ENCODE assay signal across 15 mouse cellular contexts in the genomic region with DNA sequence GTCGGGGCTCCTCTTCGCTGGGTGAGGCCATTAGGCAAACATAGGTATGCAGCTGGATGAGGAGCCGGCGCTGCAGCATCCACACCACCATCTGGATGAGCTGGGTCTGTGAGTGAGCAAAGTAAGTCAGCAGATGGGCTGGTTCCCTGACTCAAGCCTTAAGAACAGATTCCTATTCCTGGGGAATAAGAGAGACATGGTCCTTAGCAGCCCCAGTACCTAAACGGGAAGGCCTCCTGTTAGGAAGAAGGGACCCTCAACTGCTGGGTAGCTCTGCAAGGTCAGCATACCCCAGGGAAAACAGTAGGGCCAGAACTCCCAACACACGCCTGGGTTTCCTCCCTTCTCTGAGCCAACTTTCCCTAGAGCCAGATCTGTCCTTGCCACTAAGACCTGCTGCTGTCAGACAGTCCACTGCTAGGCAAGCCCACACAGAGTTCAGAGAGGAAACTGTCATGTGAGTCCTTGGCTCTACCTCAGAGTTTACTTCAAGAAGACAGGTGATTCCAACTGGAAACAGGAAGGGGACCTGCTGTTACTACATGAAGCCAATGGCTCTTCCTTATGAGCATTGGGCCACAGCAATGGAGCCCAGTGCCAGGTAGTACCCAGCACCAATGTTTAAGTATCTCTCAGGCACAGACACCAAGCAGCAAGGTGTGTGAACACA. TPM values are rescaled to one million over a fixed set of nuclear protein-coding genes. Genes with fewer than 3 reads are reported as not detected.
A peak's percentile ranks its signal among the peaks of the same experiment; 100 is the strongest.
DNase-seq lines count a peak whose midpoint lies in the region; ATAC-seq and TF ChIP-seq lines count a peak whose summit lies in the region.
"Had no signal": no experiment of that assay in that cellular context is flagged by ENCODE, and none has a peak within 500 bp of the region (broad histone marks: within the 10 kb centered on the region; RNA-seq: fewer than 3 reads in every experiment).

No protein-coding gene starts in this region.

- no peak for TF ChIP-seq CTCF in hindbrain, postnatal 0 days (IDR thresholded peaks at IDR 0.05; ENCODE audit: low read depth)

- H3K27me3 ChIP-seq in forebrain, embryonic 15.5 days, result no peaks in the 10 kb centered on the region
- H3K27me3 ChIP-seq in forebrain, embryonic 10.5 days (ENCODE audit: poor library complexity, severe bottlenecking), result no peaks in the 10 kb centered on the region
- H3K27me3 ChIP-seq in hindbrain, postnatal 0 days (ENCODE audit: insufficient read depth, low read length), result no peaks in the 10 kb centered on the region
- H3K27me3 ChIP-seq: Patski had no signal

- DNase-seq in forebrain, embryonic 10.5 days (ENCODE audit: extremely low spot score, low spot score), result no peak
- DNase-seq in kidney, postnatal 10 days, result peak; percentile 15
- no peak for DNase-seq in kidney, adult 18-20 months
- peak; percentile 23 for DNase-seq in cerebellum, adult 8-10 months
- DNase-seq in hindbrain, postnatal 0 days (ENCODE audit: low spot score), result no peak
- no peak for DNase-seq in thymus, postnatal 25 days
- DNase-seq in layer of hippocampus, postnatal 25 days (ENCODE audit: extremely low spot score in 1 of 2, low spot score in 1 of 2), result no peak
- DNase-seq: thymus, postnatal 14 days had no signal

- H3K9ac ChIP-seq in forebrain, embryonic 15.5 days (replicated peaks), result no peak overlapping the region
- H3K9ac ChIP-seq in hindbrain, postnatal 0 days (replicated peaks; ENCODE audit: low read length), result no peak overlapping the region

- no peak overlapping the region for H3K4me2 ChIP-seq in forebrain, embryonic 15.5 days (replicated peaks)
- H3K4me2 ChIP-seq in hindbrain, postnatal 0 days (ENCODE audit: low read depth, low read length), result no peak overlapping the region

- 0 out of 2 replicates have a peak, but pooled peaks have one; percentile 9 for ATAC-seq in forebrain, embryonic 15.5 days (replicated peaks)
- no peak for ATAC-seq in hindbrain, postnatal 0 days
- ATAC-seq: Patski had no signal

- H3K36me3 ChIP-seq in forebrain, embryonic 15.5 days, result peaks cover 27% of the 10 kb centered on the region
- H3K36me3 ChIP-seq in forebrain, embryonic 10.5 days (replicated peaks), result peaks cover 99% of the 10 kb centered on the region
- peaks cover 31% of the 10 kb centered on the region for H3K36me3 ChIP-seq in hindbrain, postnatal 0 days (ENCODE audit: insufficient read depth, low read length)

- WGBS in forebrain, embryonic 15.5 days, result 84% methylated on average over 6 of the region's 6 CpGs
- 90% methylated on average over 6 of the region's 6 CpGs for WGBS in forebrain, embryonic 10.5 days
- WGBS in hindbrain, postnatal 0 days, result 75% methylated on average over 6 of the region's 6 CpGs

- peak overlapping the region; percentile 85 for H3K27ac ChIP-seq in forebrain, embryonic 15.5 days (replicated peaks)
- H3K27ac ChIP-seq in forebrain, embryonic 10.5 days, result no peak overlapping the region
- peak overlapping the region; percentile 74; the same call in 1 of the 2 replicates for H3K27ac ChIP-seq in hindbrain, postnatal 0 days

- H3K4me1 ChIP-seq in forebrain, embryonic 15.5 days, result peaks cover 53% of the 10 kb centered on the region
- H3K4me1 ChIP-seq in forebrain, embryonic 10.5 days, result no peaks in the 10 kb centered on the region
- H3K4me1 ChIP-seq in hindbrain, postnatal 0 days (ENCODE audit: insufficient read depth, low read length), result peaks cover 38% of the 10 kb centered on the region

- no peak overlapping the region for H3K4me3 ChIP-seq in forebrain, embryonic 15.5 days
- H3K4me3 ChIP-seq in forebrain, embryonic 10.5 days, result no peak overlapping the region
- H3K4me3 ChIP-seq in hindbrain, postnatal 0 days (ENCODE audit: low read length), result no peak overlapping the region

- H3K9me3 ChIP-seq in forebrain, embryonic 15.5 days, result no peaks in the 10 kb centered on the region
- H3K9me3 ChIP-seq in forebrain, embryonic 10.5 days, result no peaks in the 10 kb centered on the region
- no peaks in the 10 kb centered on the region for H3K9me3 ChIP-seq in hindbrain, postnatal 0 days (ENCODE audit: low read length)

RNA-seq across cellular contexts. Expression of gene Mpg, which starts 8.6 kb away (rescaled TPM):
- polyA plus RNA-seq in forebrain, embryonic 15.5 days (2015; fragmentation: Nextera tagmentation; extraction: Ambion mirVana), result 33.5 and 33.8 TPM in 2 replicates
- polyA plus RNA-seq in forebrain, embryonic 10.5 days (2016; fragmentation: Nextera tagmentation; extraction: Ambion mirVana), result 31.0 and 31.2 TPM in 2 replicates
- 24.5 and 30.0 TPM in 2 replicates for total RNA-seq in hindbrain, postnatal 0 days (2014; rRNA removed)
- polyA plus RNA-seq in hindbrain, postnatal 0 days (2015; fragmentation: Nextera tagmentation; extraction: Ambion mirVana), result 27.7 TPM in 2 replicates
- 10 to 100 TPM; 18.1 to 19.9 TPM for total RNA-seq in layer of hippocampus, postnatal 25 days (2021)

RNA-seq across cellular contexts. Expression of gene Rhbdf1, which starts 12.9 kb away (rescaled TPM):
- polyA plus RNA-seq in forebrain, embryonic 15.5 days (2015; fragmentation: Nextera tagmentation; extraction: Ambion mirVana), result 16.7 and 18.1 TPM in 2 replicates
- 21.9 and 22.9 TPM in 2 replicates for polyA plus RNA-seq in forebrain, embryonic 10.5 days (2016; fragmentation: Nextera tagmentation; extraction: Ambion mirVana)
- 65.4 and 97.4 TPM in 2 replicates for total RNA-seq in hindbrain, postnatal 0 days (2014; rRNA removed)
- 22.8 and 22.9 TPM in 2 replicates for polyA plus RNA-seq in hindbrain, postnatal 0 days (2015; fragmentation: Nextera tagmentation; extraction: Ambion mirVana)
- 10 to 100 TPM; 14.0 to 18.3 TPM for total RNA-seq in layer of hippocampus, postnatal 25 days (2021)
- total RNA-seq: megakaryocyte, adult 5-6 weeks had no signal

RNA-seq across cellular contexts. Expression of gene Snrnp25, which starts 29.7 kb away (rescaled TPM):
- polyA plus RNA-seq in forebrain, embryonic 15.5 days (2015; fragmentation: Nextera tagmentation; extraction: Ambion mirVana), result 51.8 and 54.2 TPM in 2 replicates
- 118 and 120 TPM in 2 replicates for polyA plus RNA-seq in forebrain, embryonic 10.5 days (2016; fragmentation: Nextera tagmentation; extraction: Ambion mirVana)
- total RNA-seq in hindbrain, postnatal 0 days (2014; rRNA removed), result 18.1 and 21.7 TPM in 2 replicates
- 52.6 and 61.3 TPM in 2 replicates for polyA plus RNA-seq in hindbrain, postnatal 0 days (2015; fragmentation: Nextera tagmentation; extraction: Ambion mirVana)
- 10 to 100 TPM; 21.2 to 26.9 TPM for total RNA-seq in layer of hippocampus, postnatal 25 days (2021)

RNA-seq across cellular contexts. Expression of gene Nprl3, which starts 32.6 kb away (rescaled TPM):
- 50.9 and 51.4 TPM in 2 replicates for polyA plus RNA-seq in forebrain, embryonic 15.5 days (2015; fragmentation: Nextera tagmentation; extraction: Ambion mirVana)
- 48.3 and 48.6 TPM in 2 replicates for polyA plus RNA-seq in forebrain, embryonic 10.5 days (2016; fragmentation: Nextera tagmentation; extraction: Ambion mirVana)
- total RNA-seq in hindbrain, postnatal 0 days (2014; rRNA removed), result 38.4 and 53.0 TPM in 2 replicates
- polyA plus RNA-seq in hindbrain, postnatal 0 days (2015; fragmentation: Nextera tagmentation; extraction: Ambion mirVana), result 39.2 and 39.8 TPM in 2 replicates
- 10 to 100 TPM; 49.1 to 67.0 TPM for total RNA-seq in layer of hippocampus, postnatal 25 days (2021)

RNA-seq across cellular contexts. Expression of gene Il9r, which starts 34.9 kb away (rescaled TPM):
- not detected in 2 replicates for polyA plus RNA-seq in forebrain, embryonic 15.5 days (2015; fragmentation: Nextera tagmentation; extraction: Ambion mirVana)
- polyA plus RNA-seq in forebrain, embryonic 10.5 days (2016; fragmentation: Nextera tagmentation; extraction: Ambion mirVana), result not detected in 2 replicates
- total RNA-seq in hindbrain, postnatal 0 days (2014; rRNA removed), result not detected in 2 replicates
- polyA plus RNA-seq in hindbrain, postnatal 0 days (2015; fragmentation: Nextera tagmentation; extraction: Ambion mirVana), result not detected in 2 replicates
- total RNA-seq in layer of hippocampus, postnatal 25 days (2021), result not detected
- total RNA-seq: adrenal gland, postnatal 25 days; common myeloid progenitor, adult 5-6 weeks; heart, postnatal 25 days; left cerebral cortex, postnatal 10 days; megakaryocyte, adult 5-6 weeks had no signal
- polyA plus RNA-seq: Patski had no signal

Comparison
In these comparisons a context has a peak if more than half of its experiments do, and no peak if none do; other contexts are left out.
1. DNase-seq: peak in kidney, postnatal 10 days (single experiment) and cerebellum, adult 8-10 months (single experiment); none in forebrain, embryonic 10.5 days (single experiment), kidney, adult 18-20 months (single experiment), hindbrain, postnatal 0 days (single experiment), thymus, postnatal 25 days (single experiment) and layer of hippocampus, postnatal 25 days (0 of 2).